Mouse (Mus musculus): ENCODE data around the gene Manf. TPM values are rescaled to one million over a fixed set of nuclear protein-coding genes. Genes with fewer than 3 reads are reported as not detected.

Manf gene
- polyA plus RNA-seq, 1 experiment from 2014 or later = 296 TPM

- no peaks in the 10 kb centered on the region for H3K36me3 ChIP-seq (ENCODE audit: control insufficient read depth, insufficient read depth, low read length)
- WGBS (ENCODE audit: insufficient replicate concordance) = 61% methylated on average over 4 of the region's 4 CpGs
Measured at GRCm38 (mm10) chr9:106903099-106903790, 11.5 kb upstream of the Manf start.

GRCm38 (mm10) chr9:106901596-106901995 is 9.8 kb upstream of the Manf start:
- Histone ChIP-seq H3K9ac (ENCODE audit: low read depth, low read length) (no peak overlapping the region), H3K9me3 (replicated peaks; ENCODE audit: control insufficient read depth, low read length) (no peaks in the 10 kb centered on the region), H3K27ac (ENCODE audit: low read depth, low read length) (no peak overlapping the region), H3K4me1 (ENCODE audit: control insufficient read depth, insufficient read depth, low read length) (no peaks in the 10 kb centered on the region), H3K36me3 (ENCODE audit: control insufficient read depth, insufficient read depth, low read length) (no peaks in the 10 kb centered on the region), H3K27me3 (ENCODE audit: control insufficient read depth, insufficient read depth, low read length) (no peaks in the 10 kb centered on the region), H3K4me2 (no peak overlapping the region), H3K4me3 (ENCODE audit: low read depth, low read length) (no peak overlapping the region)
- 76% methylated on average over 7 of the region's 7 CpGs for WGBS (ENCODE audit: insufficient replicate concordance)
- ATAC-seq (replicated peaks; ENCODE audit: insufficient number of reproducible peaks, low FRiP score, low TSS enrichment) = no peak

More at GRCm38 (mm10) chr9:106903099-106903790, 11.5 kb upstream of the Manf start:
- ATAC-seq (replicated peaks; ENCODE audit: insufficient number of reproducible peaks, low FRiP score, low TSS enrichment) = no peak
- no peak overlapping the region for H3K4me3 ChIP-seq (ENCODE audit: low read depth, low read length)
- no peaks in the 10 kb centered on the region for H3K9me3 ChIP-seq (replicated peaks; ENCODE audit: control insufficient read depth, low read length)
- no peak overlapping the region for H3K4me2 ChIP-seq
- no peak overlapping the region for H3K27ac ChIP-seq (ENCODE audit: low read depth, low read length)
- H3K4me1 ChIP-seq (ENCODE audit: control insufficient read depth, insufficient read depth, low read length) = no peaks in the 10 kb centered on the region
- H3K9ac ChIP-seq (ENCODE audit: low read depth, low read length) = no peak overlapping the region
- no peaks in the 10 kb centered on the region for H3K27me3 ChIP-seq (ENCODE audit: control insufficient read depth, insufficient read depth, low read length)

- Histone ChIP-seq H3K4me2 (no peak overlapping the region), H3K9me3 (replicated peaks; ENCODE audit: control insufficient read depth, low read length) (no peaks in the 10 kb centered on the region), H3K27me3 (ENCODE audit: control insufficient read depth, insufficient read depth, low read length) (no peaks in the 10 kb centered on the region), H3K27ac (ENCODE audit: low read depth, low read length) (no peak overlapping the region), H3K9ac (ENCODE audit: low read depth, low read length) (no peak overlapping the region), H3K36me3 (ENCODE audit: control insufficient read depth, insufficient read depth, low read length) (no peaks in the 10 kb centered on the region), H3K4me3 (ENCODE audit: low read depth, low read length) (no peak overlapping the region), H3K4me1 (ENCODE audit: control insufficient read depth, insufficient read depth, low read length) (no peaks in the 10 kb centered on the region)
- 71% methylated on average over 1 of the region's 1 CpGs for whole genome bisulfite sequencing (ENCODE audit: insufficient replicate concordance)
- ATAC-seq (replicated peaks; ENCODE audit: insufficient number of reproducible peaks, low FRiP score, low TSS enrichment) = no peak
Measured at GRCm38 (mm10) chr9:106898901-106899300, 7.1 kb upstream of the Manf start.

GRCm38 (mm10) chr9:106893327-106893726 is 1.5 kb upstream of the Manf start:
- WGBS (ENCODE audit: insufficient replicate concordance) = 69% methylated on average over 3 of the region's 3 CpGs
- H3K4me3 ChIP-seq (ENCODE audit: low read depth, low read length) = no peak overlapping the region
- no peak for ATAC-seq (replicated peaks; ENCODE audit: insufficient number of reproducible peaks, low FRiP score, low TSS enrichment)
- no peaks in the 10 kb centered on the region for H3K9me3 ChIP-seq (replicated peaks; ENCODE audit: control insufficient read depth, low read length)
- no peaks in the 10 kb centered on the region for H3K27me3 ChIP-seq (ENCODE audit: control insufficient read depth, insufficient read depth, low read length)
- H3K27ac ChIP-seq (ENCODE audit: low read depth, low read length) = no peak overlapping the region
- peaks cover 15% of the 10 kb centered on the region for H3K36me3 ChIP-seq (ENCODE audit: control insufficient read depth, insufficient read depth, low read length)
- H3K4me1 ChIP-seq (ENCODE audit: control insufficient read depth, insufficient read depth, low read length) = peaks cover 13% of the 10 kb centered on the region
- no peak overlapping the region for H3K9ac ChIP-seq (ENCODE audit: low read depth, low read length)
- H3K4me2 ChIP-seq = no peak overlapping the region

- Histone ChIP-seq H3K4me2 (peak overlapping the region; percentile 73), H3K27ac (ENCODE audit: low read depth, low read length) (peak overlapping the region; percentile 88), H3K4me1 (ENCODE audit: control insufficient read depth, insufficient read depth, low read length) (peaks cover 15% of the 10 kb centered on the region), H3K9ac (ENCODE audit: low read depth, low read length) (peak overlapping the region; percentile 97), H3K36me3 (ENCODE audit: control insufficient read depth, insufficient read depth, low read length) (peaks cover 16% of the 10 kb centered on the region), H3K9me3 (replicated peaks; ENCODE audit: control insufficient read depth, low read length) (no peaks in the 10 kb centered on the region), H3K27me3 (ENCODE audit: control insufficient read depth, insufficient read depth, low read length) (no peaks in the 10 kb centered on the region), H3K4me3 (ENCODE audit: low read depth, low read length) (peak overlapping the region; percentile 85)
- under 1% methylated on average over 9 of the region's 9 CpGs for WGBS (ENCODE audit: insufficient replicate concordance)
- no peak; the same call in 1 of the 2 replicates for ATAC-seq (replicated peaks; ENCODE audit: insufficient number of reproducible peaks, low FRiP score, low TSS enrichment)
Measured at GRCm38 (mm10) chr9:106892552-106892875, 735 bp upstream of the Manf start.

GRCm38 (mm10) chr9:106891341-106891741 is 438 bp downstream of the Manf start:
- H3K27ac ChIP-seq (ENCODE audit: low read depth, low read length) = peak overlapping the region; percentile 88
- H3K9ac ChIP-seq (ENCODE audit: low read depth, low read length) = peak overlapping the region; percentile 97
- H3K9me3 ChIP-seq (replicated peaks; ENCODE audit: control insufficient read depth, low read length) = no peaks in the 10 kb centered on the region
- ATAC-seq (replicated peaks; ENCODE audit: insufficient number of reproducible peaks, low FRiP score, low TSS enrichment) = no peak
- peaks cover 16% of the 10 kb centered on the region for H3K36me3 ChIP-seq (ENCODE audit: control insufficient read depth, insufficient read depth, low read length)
- WGBS (ENCODE audit: insufficient replicate concordance) = under 1% methylated on average over 17 of the region's 17 CpGs
- no peaks in the 10 kb centered on the region for H3K27me3 ChIP-seq (ENCODE audit: control insufficient read depth, insufficient read depth, low read length)
- peak overlapping the region; percentile 73 for H3K4me2 ChIP-seq
- H3K4me1 ChIP-seq (ENCODE audit: control insufficient read depth, insufficient read depth, low read length) = peaks cover 15% of the 10 kb centered on the region
- peak overlapping the region; percentile 85 for H3K4me3 ChIP-seq (ENCODE audit: low read depth, low read length)

- peak overlapping the region; percentile 85 for H3K4me3 ChIP-seq (ENCODE audit: low read depth, low read length)
- ATAC-seq (replicated peaks; ENCODE audit: insufficient number of reproducible peaks, low FRiP score, low TSS enrichment) = no peak
- H3K27ac ChIP-seq (ENCODE audit: low read depth, low read length) = no peak overlapping the region
- peak overlapping the region; percentile 73 for H3K4me2 ChIP-seq
- 69% methylated on average over 8 of the region's 8 CpGs for WGBS (ENCODE audit: insufficient replicate concordance)
- H3K27me3 ChIP-seq (ENCODE audit: control insufficient read depth, insufficient read depth, low read length) = no peaks in the 10 kb centered on the region
- H3K9ac ChIP-seq (ENCODE audit: low read depth, low read length) = peak overlapping the region; percentile 97
- H3K9me3 ChIP-seq (replicated peaks; ENCODE audit: control insufficient read depth, low read length) = no peaks in the 10 kb centered on the region
- peaks cover 16% of the 10 kb centered on the region for H3K36me3 ChIP-seq (ENCODE audit: control insufficient read depth, insufficient read depth, low read length)
- H3K4me1 ChIP-seq (ENCODE audit: control insufficient read depth, insufficient read depth, low read length) = peaks cover 17% of the 10 kb centered on the region
Measured at GRCm38 (mm10) chr9:106890496-106891240, 1.1 kb downstream of the Manf start.

- Histone ChIP-seq H3K9ac (ENCODE audit: low read depth, low read length) (peak overlapping the region; percentile 47; the same call in 1 of the 2 replicates), H3K4me3 (ENCODE audit: low read depth, low read length) (no peak overlapping the region), H3K4me1 (ENCODE audit: control insufficient read depth, insufficient read depth, low read length) (peaks cover 30% of the 10 kb centered on the region), H3K27ac (ENCODE audit: low read depth, low read length) (no peak overlapping the region), H3K4me2 (no peak overlapping the region), H3K27me3 (ENCODE audit: control insufficient read depth, insufficient read depth, low read length) (no peaks in the 10 kb centered on the region), H3K36me3 (ENCODE audit: control insufficient read depth, insufficient read depth, low read length) (peaks cover 16% of the 10 kb centered on the region), H3K9me3 (replicated peaks; ENCODE audit: control insufficient read depth, low read length) (no peaks in the 10 kb centered on the region)
- WGBS (ENCODE audit: insufficient replicate concordance) = 81% methylated on average over 9 of the region's 9 CpGs
- no peak for ATAC-seq (replicated peaks; ENCODE audit: insufficient number of reproducible peaks, low FRiP score, low TSS enrichment)
Measured at GRCm38 (mm10) chr9:106889321-106889720, 2.5 kb downstream of the Manf start.
